Mouse (Mus musculus) lung, adult 2 months (tissue): Measurements from ENCODE around the gene Zfp13. TPM values are rescaled to one million over a fixed set of nuclear protein-coding genes. Genes with fewer than 3 reads are reported as not detected.

Source experiments
- DNase-seq: peaks from one replicate; pipeline ENCODE4 v3.0.0; 2022
- H3K4me1 ChIP-seq: fragments of 200-500 bp; 2 replicates; pipeline ENCODE4 v1.6.1; 2011; ENCODE audit warnings: low read length; ENCODE audit not compliant: control insufficient read depth, insufficient read depth
- H3K4me3 ChIP-seq: fragments of 200-500 bp; replicated peaks from 2 replicates; pipeline ENCODE3; 2011; ENCODE audit warnings: low read depth, mild to moderate bottlenecking, control low read depth, low read length; ENCODE audit errors: extremely low read depth
- CTCF ChIP-seq: fragments of 200-500 bp; IDR thresholded peaks from 2 replicates; pipeline ENCODE4 v1.5.1; 2011; ENCODE audit warnings: mild to moderate bottlenecking, low read length, control low read depth; ENCODE audit not compliant: insufficient read depth
- POLR2A ChIP-seq: fragments of 200-500 bp; IDR thresholded peaks from 2 replicates; pipeline ENCODE4 v1.6.1; 2011; ENCODE audit warnings: low read depth, mild to moderate bottlenecking, control low read depth, low read length, borderline replicate concordance; ENCODE audit errors: extremely low read depth
- WGBS: fragments of 180-500 bp; shearing (Covaris S2); methylation state at CpG from one replicate; pipeline ENCODE4 v1.1.7; 2018; 5-methylcytosine and 5-hydroxymethylcytosine counted together
- polyA plus RNA-seq: library from polyadenylated mRNA; depleted of rRNA; stranded (reverse); fragments of >200 nt; gene quantifications from 2 replicates; pipeline ENCODE4 v1.2.3, GENCODE M21; 2012

Zfp13 gene
- polyA plus RNA-seq, 1 experiment, result 14.9 TPM

GRCm38 (mm10) chr17:23592208-23592925 lies 6.9 kb downstream of the Zfp13 start:
- TF ChIP-seq POLR2A (peak; percentile 14; the same call in 1 of the 2 replicates), CTCF (no peak)
- H3K4me1 ChIP-seq, result no peaks in the 10 kb centered on the region
- WGBS, result 6% methylated on average over 34 of the region's 34 CpGs
- DNase-seq, result peak; percentile 90
- peak overlapping the region; percentile 58 for H3K4me3 ChIP-seq

DNA sequence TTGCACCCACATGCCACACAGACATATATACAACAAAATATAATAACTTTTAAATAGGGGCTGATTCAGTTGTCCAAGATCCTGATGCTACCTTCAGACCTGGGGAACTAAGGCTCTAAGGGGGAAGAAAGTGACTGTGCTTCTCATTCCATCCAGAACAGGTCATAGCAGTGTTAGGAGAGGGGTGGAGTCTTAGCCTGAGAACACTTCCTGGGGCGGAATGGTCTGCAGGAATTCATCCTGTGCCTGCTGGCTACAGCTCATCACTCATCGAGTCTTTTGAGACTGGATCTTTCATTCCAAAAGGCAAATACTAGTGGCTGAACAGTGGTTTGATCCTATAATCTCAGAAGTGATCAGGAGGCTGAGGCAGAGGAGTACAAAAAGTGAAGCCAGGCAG lies 12.0 kb downstream of the Zfp13 start:
- peaks cover 2% of the 10 kb centered on the region; the same call in 1 of the 2 replicates for H3K4me1 ChIP-seq
- DNase-seq, result no peak
- no peak overlapping the region for H3K4me3 ChIP-seq
- 43% methylated on average over 2 of the region's 2 CpGs for WGBS
- TF ChIP-seq POLR2A (no peak), CTCF (no peak)

DNA sequence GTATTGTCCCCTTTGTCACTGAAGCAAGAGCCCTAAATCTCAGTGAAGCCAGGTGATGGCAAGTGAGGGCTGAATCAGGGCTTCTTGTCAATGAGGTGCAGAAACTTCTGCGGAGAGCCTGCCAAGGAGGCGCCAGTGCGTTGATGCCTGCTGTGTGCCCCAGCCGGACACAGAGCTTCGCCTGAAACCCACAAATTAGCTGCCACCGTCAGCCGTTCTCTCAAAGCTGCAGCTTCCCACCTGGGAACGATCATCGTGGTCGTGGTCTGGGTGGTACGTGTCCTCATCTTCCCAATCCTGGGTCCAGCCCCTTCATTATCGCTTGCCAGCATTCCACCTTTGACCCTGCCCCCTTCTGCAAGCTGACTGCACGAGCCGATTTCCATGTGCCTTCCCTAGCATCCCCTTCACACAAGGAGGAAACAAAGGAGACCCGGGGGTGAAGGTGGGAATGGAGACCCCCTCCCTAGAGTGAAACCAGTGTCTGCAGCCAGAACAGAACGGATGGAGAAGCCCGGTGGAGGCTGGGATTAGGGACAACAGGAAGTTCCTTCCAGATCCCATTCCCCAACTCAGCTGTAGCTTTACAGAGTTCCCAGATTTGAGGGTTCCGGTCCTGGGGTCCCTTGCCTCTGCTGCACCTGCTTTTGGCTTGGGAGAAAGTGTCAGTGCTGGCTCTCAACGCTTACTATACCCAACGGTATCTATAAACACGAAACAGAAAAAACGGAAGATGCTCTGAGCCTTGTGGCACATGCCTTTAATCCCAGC lies 13.4 kb downstream of the Zfp13 start:
- DNase-seq, result peak; percentile 35
- Histone ChIP-seq H3K4me1 (peaks cover 2% of the 10 kb centered on the region; the same call in 1 of the 2 replicates), H3K4me3 (peak overlapping the region; percentile 83)
- TF ChIP-seq CTCF (no peak), POLR2A (peak; percentile 49; the same call in 1 of the 2 replicates)
- 1% methylated on average over 22 of the region's 22 CpGs for WGBS

DNA sequence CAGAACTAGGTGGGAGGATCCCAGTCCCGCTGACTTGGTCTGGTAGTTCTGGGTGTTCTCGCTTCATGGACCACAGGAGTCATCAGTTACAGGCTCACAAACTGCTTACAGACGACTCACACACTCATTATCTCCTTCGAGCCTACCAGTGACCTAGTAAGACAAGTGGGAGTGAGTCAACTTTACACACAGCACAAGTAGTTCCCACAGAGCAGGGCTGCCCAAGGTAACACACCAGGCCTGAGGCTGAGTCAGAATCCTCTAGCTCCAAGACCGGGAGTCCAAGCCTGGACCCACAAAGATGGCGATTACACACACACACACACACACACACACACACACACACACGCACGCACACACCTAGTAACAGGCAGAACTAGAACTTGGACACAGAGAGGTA lies 14.5 kb downstream of the Zfp13 start:
- Histone ChIP-seq H3K4me3 (no peak overlapping the region), H3K4me1 (peaks cover 2% of the 10 kb centered on the region; the same call in 1 of the 2 replicates)
- WGBS, result 76% methylated on average over 8 of the region's 8 CpGs
- TF ChIP-seq POLR2A, result no peak
- TF ChIP-seq CTCF, result no peak
- no peak for DNase-seq

DNA sequence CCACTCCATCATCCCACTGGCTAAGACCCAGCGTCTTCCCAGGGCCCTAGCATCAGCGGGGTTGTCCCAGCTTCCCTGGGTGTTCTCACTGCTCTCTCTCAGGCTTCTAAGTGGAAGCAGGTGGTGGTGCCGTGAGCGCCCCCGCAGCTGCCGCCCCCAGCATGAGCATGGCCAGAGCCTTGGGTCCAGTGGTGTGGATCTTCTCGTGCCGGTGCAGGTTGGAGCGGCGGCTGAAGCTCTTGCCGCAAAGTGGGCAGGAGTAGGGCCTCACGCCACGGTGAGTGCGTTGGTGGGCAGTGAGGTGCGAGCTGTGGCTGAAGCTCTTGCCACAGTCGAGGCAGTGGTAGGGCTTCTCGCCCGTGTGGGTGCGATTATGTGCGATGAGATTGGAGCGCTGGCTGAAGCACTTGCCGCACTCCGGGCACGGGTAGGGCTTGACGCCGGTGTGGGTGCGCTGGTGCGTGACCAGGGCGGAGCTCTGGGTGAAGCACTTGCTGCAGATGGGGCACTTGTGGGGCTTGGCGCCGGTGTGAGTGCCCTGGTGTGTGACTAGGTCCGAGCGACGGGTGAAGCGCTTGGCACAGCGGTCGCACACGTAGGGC lies 23.2 kb downstream of the Zfp13 start:
- Histone ChIP-seq H3K4me1 (no peaks in the 10 kb centered on the region), H3K4me3 (no peak overlapping the region)
- 95% methylated on average over 38 of the region's 38 CpGs for WGBS
- DNase-seq, result no peak
- TF ChIP-seq POLR2A, result no peak
- no peak for TF ChIP-seq CTCF

GRCm38 (mm10) chr17:23574130-23574529 lies 25.2 kb downstream of the Zfp13 start:
- TF ChIP-seq POLR2A (no peak), CTCF (no peak)
- no peak for DNase-seq
- Histone ChIP-seq H3K4me1 (no peaks in the 10 kb centered on the region), H3K4me3 (no peak overlapping the region)
- 91% methylated on average over 8 of the region's 8 CpGs for WGBS

DNA sequence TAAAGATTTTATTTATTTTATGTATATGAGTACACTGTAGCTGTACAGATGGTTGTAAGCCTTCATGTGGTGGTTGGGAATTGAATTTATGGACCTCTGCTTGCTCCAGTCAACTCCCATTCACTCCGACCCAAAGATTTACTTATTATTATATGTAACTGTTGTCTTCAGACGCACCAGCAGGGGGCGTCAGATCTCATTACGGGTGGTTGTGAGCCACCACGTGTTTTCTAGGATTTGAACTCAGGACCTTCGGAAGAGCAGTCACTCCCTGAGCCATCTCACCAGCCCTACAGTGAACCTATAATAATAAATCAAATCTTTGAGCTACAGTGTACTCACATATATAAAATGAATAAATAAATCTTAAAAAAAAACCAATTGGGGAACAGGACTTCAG lies 27.2 kb downstream of the Zfp13 start:
- 78% methylated on average over 6 of the region's 6 CpGs for WGBS
- Histone ChIP-seq H3K4me3 (no peak overlapping the region), H3K4me1 (no peaks in the 10 kb centered on the region)
- no peak for DNase-seq
- no peak for TF ChIP-seq POLR2A
- TF ChIP-seq CTCF, result 0 out of 2 replicates have a peak, but pooled peaks have one; percentile 18

DNA sequence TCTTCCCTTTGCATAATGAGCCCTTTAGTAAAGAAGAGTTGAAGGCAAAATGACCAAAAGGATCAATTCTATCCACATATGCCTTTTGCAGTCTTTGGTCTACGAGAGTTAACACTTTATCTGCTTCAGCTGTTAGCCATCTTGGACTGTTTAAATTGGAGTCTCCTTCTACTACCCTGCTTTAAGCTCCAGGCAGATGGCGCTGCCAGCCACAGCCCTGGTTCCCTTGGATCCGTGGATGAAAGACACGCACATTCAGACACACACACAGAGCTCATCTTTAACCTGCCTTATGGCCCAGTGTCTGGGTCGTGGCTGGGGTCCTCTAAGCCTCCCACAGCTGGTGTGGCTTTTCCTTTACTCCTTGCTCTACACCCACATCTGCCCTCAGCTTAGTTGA lies 28.2 kb downstream of the Zfp13 start:
- WGBS, result 15% methylated on average over 5 of the region's 5 CpGs

GRCm38 (mm10) chr17:23570017-23570416 lies 29.3 kb downstream of the Zfp13 start:
- Histone ChIP-seq H3K4me3 (no peak overlapping the region), H3K4me1 (0 out of 2 replicates have a peak, but pooled peaks cover under 1% of the 10 kb centered on the region)
- WGBS, result 24% methylated on average over 6 of the region's 6 CpGs
- peak; percentile 37 for DNase-seq
- TF ChIP-seq POLR2A (no peak), CTCF (peak; percentile 90)

More for the DNA sequence above, 28.2 kb downstream of the Zfp13 start:
- H3K4me3 ChIP-seq, result no peak overlapping the region
- no peak for DNase-seq
- TF ChIP-seq CTCF (0 out of 2 replicates have a peak, but pooled peaks have one; percentile 12), POLR2A (no peak)
- no peaks in the 10 kb centered on the region for H3K4me1 ChIP-seq
